Mouse (Mus musculus) sigmoid colon, adult 10 weeks (tissue): ENCODE data around the gene Olfr1328. TPM values are rescaled to one million over a fixed set of nuclear protein-coding genes. Genes with fewer than 3 reads are reported as not detected.

Source experiments
- polyA plus RNA-seq: library from polyadenylated mRNA; stranded (reverse); fragments of 350-450 nt; fragmentation: Illumina TruSeq; extraction: RNeasy Lipid Tissue Mini Kit (QIAGEN cat#74804); gene quantifications from one replicate; pipeline ENCODE4 v1.2.3, GENCODE M21; 2014; ENCODE audit warnings: low read depth, low replicate concordance

The Olfr1328 gene
- polyA plus RNA-seq: not detected

GRCm38 (mm10) chr4:118938512-118938911 lies at the start of gene Olfr1328:
TSS of gene Olfr1328 (minus strand) at chr4:118938612.

GRCm38 (mm10) chr4:118961141-118961628 lies 22.8 kb upstream of the Olfr1328 start, which contains the start of gene Lao1:
TSS of gene Lao1 (plus strand) at chr4:118961578.

GRCm38 (mm10) chr4:118917365-118917764 lies 21.0 kb downstream of the Olfr1328 start, which contains the start of gene Olfr1329:
TSS of gene Olfr1329 (minus strand) at chr4:118917465.

GRCm38 (mm10) chr4:118888297-118888696 lies 50.1 kb downstream of the Olfr1328 start, which contains the start of gene Olfr1330:
TSS of gene Olfr1330 (plus strand) at chr4:118888597.

Other genes starting within 250 kb of the Olfr1328 start
- gene Olfr1342, start 245.9 kb downstream of the Olfr1328 start, polyA plus RNA-seq: not detected
- gene Olfr1341, start 235.1 kb downstream of the Olfr1328 start, polyA plus RNA-seq: not detected
- gene Olfr1340, start 218.5 kb downstream of the Olfr1328 start, polyA plus RNA-seq: not detected
- not detected for gene Olfr1339, start 206.4 kb downstream of the Olfr1328 start, polyA plus RNA-seq
- gene Olfr1338, start 179.9 kb downstream of the Olfr1328 start, polyA plus RNA-seq: not detected
- gene Olfr1337, start 156.0 kb downstream of the Olfr1328 start, polyA plus RNA-seq: not detected
- not detected for gene Olfr1335, start 128.7 kb downstream of the Olfr1328 start, polyA plus RNA-seq
- gene Olfr1333, start 102.3 kb downstream of the Olfr1328 start, polyA plus RNA-seq: not detected
- gene Olfr1331, start 74.0 kb downstream of the Olfr1328 start, polyA plus RNA-seq: not detected
- gene Olfr1330, start 50.0 kb downstream of the Olfr1328 start, polyA plus RNA-seq: not detected
- not detected for gene Olfr1329, start 21.1 kb downstream of the Olfr1328 start, polyA plus RNA-seq
- not detected for gene Lao1, start 23.0 kb upstream of the Olfr1328 start, polyA plus RNA-seq
- 14.5 TPM for gene Slc2a1, start 170.1 kb upstream of the Olfr1328 start, polyA plus RNA-seq
- 0.73 TPM for gene Zfp691, start 235.6 kb upstream of the Olfr1328 start, polyA plus RNA-seq